Mouse (Mus musculus) ES-E14 (cell line): ENCODE measurements at regions not wholly inside any gene's neighbourhood (a gene's known extent, or its start where the extent isn't known, plus 50 kb on each side); places are given as distances from the start of the nearest gene placed in this dataset.

Experiments used
- CHD2 ChIP-seq: IDR thresholded peaks from 2 replicates; pipeline ENCODE4 v1.6.1; 2014; ENCODE audit warnings: mild to moderate bottlenecking, low read depth, low read length, inconsistent platforms
- HCFC1 ChIP-seq: IDR thresholded peaks from 2 replicates; pipeline ENCODE4 v1.6.1; 2012; ENCODE audit warnings: low read length, inconsistent platforms, borderline replicate concordance; ENCODE audit not compliant: insufficient read depth
- MAFK ChIP-seq: IDR thresholded peaks from 2 replicates; pipeline ENCODE4 v1.6.1; 2014; ENCODE audit warnings: mild to moderate bottlenecking, low read depth, low read length, inconsistent platforms; ENCODE audit not compliant: insufficient read depth
- ZC3H11A ChIP-seq: IDR thresholded peaks from 2 replicates; pipeline ENCODE4 v1.6.1; 2012; ENCODE audit warnings: low read depth, mild to moderate bottlenecking, inconsistent platforms, low read length, borderline replicate concordance

DNA sequence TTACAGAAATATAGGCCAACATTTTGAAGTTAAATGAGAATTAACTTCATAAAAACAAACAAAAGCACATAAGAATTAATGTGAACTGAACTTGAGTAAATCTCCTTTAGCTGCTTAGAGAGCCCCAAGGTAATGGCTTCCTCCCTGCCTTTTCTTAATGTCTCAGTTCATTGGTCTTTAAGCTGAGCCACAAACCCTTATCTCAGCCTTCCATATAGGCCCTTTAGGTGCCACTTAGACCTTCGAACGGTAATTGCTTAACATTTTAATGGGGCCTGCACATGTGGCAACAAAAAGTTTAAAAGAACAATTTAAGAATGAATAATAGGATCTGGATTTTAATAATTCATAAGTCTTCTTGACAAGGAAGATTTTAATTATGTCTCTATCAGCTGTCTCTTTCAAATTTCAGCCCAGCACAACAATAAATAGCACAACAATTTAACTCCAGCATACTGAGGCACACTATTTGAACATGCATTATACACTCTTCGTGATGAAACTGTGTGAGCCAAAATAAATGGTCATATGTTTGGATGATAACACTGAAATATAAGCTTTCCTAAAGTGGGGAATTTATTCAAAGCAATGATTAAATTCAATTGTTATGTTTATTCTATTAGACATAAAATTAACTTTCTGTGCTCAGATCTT lies 919.2 kb upstream of the Gm12353 start:
- TF ChIP-seq ZC3H11A (no peak), CHD2 (no peak), HCFC1 (no peak), MAFK (no peak)
